Mouse (Mus musculus): ENCODE data around the gene 1700028P14Rik. TPM values are rescaled to one million over a fixed set of nuclear protein-coding genes. Genes with fewer than 3 reads are reported as not detected.
A peak's percentile ranks its signal among the peaks of the same experiment; 100 is the strongest.

The 1700028P14Rik gene
- polyA plus RNA-seq, 1 experiment, result not detected

DNA sequence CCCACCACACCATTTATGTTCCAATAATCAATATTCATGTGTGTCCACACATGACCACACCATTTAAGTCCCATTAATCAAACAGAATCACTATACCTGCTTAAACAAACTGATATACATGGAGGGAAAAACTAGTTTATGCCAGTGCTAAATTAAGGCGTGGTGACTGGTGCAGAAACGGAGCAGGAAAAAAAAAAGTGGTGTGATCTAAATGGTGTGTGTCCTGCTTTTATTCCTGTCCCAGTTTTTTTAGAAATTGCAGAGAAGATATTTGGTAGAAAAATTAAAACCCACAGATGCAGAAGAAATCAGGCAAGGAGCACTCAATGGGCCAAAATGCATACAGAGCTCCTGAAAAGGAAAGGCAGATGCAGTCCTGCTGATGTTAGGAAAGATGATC lies 44.7 kb downstream of the 1700028P14Rik start:
- DNase-seq (ENCODE audit: low spot score), result no peak

DNA sequence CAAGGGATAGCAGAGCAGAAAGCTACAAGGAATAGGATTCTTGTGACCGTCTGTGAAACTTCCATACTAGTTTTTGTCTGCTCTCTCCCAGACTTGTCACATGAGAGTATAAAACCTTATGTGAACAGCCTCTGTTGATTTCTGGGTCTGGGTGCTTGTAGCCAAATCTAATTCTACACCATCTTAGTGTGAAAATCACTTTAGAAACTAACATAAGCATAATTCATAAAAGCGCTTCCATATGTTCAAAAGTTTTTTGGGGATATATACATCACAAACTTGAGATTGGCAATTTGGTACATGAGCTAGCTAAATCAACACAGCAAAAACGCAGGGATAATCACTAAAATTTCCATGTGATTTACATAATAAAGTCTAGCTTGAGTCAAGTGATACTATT lies 57.7 kb downstream of the 1700028P14Rik start:
- DNase-seq (ENCODE audit: low spot score), result no peak

DNA sequence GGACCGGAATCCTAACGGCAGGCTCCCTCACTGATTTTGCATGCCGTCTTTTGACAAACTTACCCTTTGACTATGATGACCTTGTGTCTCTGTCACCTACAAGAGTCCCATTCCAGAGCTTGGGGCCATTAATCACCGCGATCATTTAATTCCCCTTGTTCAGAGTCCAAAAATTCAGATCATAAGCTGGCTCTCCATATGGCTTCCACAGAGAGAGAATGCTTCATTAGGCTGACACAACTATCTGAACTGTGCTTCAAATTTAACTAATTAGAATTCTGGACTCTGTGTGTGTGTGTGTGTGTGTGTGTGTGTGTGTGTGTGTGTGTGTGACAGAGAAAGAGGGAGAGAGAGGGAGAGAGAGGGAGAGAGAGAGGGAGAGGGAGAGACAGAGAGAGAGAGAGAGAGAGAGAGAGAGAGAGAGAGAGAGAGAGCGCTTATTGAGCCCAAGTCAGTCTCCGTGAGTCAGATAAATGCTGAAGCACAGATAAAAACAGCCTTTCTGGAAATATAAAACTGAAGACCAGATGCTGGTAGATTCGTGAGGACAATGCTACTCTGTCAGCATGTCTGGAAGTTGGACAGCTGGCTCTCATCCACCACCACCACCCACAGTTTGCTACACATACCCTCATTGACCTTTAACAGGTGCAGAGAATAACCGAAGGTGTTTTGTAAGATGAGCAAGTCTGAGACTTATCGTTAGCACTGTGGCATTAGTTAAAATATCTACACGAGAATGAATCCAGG lies 73.8 kb downstream of the 1700028P14Rik start:
- no peak for DNase-seq (ENCODE audit: low spot score)

DNA sequence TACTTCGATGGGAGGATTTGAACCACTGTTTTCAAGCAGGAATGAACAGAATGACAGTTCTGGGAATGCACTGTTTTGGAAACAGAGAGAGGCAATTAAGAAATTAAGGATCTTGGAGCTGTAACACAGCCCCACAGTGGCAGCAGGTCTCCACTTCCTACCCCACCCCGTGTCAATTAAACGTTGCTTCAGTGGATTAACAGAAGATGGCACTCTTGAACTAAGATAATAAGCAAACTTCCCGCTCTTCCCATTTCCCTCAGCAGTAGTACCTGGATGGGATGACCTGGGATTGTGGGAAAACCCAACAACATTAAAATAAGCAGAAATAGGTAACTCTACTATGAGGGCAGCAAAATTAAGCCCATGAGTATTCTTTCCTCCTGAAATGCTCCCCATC lies 75.9 kb downstream of the 1700028P14Rik start:
- DNase-seq (ENCODE audit: low spot score), result no peak

DNA sequence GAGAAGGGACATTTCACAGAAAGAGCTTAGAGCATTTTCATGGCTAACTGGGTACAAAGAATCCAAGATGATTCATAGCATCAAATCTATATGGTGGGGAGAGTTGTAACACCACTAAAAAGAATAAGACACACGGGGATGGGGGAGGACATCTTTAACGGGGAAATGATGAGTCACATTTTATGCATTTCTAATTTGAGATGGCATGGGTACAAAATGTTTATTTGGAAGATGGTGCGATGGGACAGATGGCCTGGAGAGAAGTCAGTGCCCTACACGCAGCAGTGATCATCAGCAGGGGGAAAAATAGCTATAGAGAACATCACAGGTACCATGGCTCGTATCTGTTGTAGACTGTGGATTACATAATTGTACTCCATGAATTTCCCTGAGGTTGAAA lies 88.9 kb downstream of the 1700028P14Rik start:
- no peak for DNase-seq (ENCODE audit: low spot score)

DNA sequence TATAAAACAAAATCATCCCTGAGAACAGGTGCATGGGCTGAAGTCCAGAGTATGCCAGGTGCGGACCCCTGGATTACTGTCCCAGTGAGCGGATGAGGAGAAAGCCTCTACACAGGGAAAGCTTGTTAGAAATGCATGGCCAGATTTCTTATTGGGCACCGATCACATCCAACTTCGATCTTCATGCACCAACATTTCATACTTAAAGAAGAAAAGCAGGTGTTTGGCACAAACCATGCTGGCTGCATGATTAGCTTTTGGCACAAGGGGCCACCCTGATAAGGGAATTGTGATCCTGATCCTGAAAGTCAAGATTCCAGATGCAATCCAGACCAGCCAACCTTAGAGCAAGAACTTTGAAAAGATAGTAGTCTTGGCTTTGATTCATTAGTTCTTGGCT lies 90.0 kb downstream of the 1700028P14Rik start:
- DNase-seq (ENCODE audit: low spot score), result no peak

DNA sequence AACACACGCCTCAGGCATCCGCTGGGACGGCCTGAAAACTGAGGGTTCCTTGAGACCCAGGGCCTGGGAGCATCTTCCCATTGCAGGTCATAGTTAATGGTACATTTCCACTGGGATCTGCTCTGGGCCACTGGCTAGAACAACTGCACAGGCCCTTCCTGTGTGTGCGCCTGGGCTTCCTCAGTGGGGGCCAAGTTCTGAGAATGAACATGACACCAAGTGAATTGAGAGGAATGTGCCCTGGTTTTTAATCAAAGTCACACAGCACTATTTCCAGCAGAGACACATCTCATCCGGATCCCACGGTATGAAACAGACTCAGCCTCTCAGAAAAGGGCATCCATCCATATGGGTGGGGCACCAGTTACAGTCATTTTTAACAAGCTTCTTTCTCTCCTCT lies 90.6 kb downstream of the 1700028P14Rik start:
- no peak for DNase-seq (ENCODE audit: low spot score)

DNA sequence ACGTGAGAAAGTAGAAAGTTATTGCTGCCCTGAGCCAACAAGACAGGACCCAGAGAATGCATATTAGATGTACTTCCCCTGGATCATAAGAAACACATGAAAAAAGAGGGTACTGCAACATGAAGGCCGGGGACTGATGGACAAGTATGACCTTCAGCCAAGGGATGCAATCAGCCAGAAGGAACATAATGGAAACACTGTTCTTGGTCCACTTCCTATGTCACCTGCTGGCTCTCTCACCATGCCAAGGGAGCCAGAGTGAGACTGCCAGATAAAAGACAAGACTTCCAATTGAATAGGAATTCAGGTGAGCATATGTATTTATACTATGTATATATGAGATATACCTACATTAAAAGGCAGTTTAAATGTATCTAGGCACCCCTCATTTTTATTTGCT lies 99.2 kb downstream of the 1700028P14Rik start:
- no peak for DNase-seq (ENCODE audit: low spot score)

DNA sequence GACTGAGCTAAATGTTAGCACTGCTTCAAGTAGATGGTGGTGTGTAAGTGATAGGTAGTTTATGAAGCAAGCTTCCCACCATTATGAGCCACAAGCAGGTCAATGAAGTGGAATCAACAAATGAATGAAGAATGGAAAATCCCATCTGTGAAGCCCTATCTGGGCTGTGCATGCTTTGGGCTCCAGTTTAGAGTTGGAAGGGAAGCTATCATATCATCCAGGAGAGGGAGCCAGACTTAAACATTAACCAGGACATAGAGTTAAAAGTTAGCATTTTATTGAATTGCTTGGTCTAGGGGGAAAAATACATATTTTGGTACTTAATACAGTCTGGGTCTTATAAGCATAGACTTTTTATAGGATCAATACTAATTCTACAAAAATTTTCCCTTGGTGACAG lies 107.0 kb downstream of the 1700028P14Rik start:
- no peak for DNase-seq (ENCODE audit: low spot score)

DNA sequence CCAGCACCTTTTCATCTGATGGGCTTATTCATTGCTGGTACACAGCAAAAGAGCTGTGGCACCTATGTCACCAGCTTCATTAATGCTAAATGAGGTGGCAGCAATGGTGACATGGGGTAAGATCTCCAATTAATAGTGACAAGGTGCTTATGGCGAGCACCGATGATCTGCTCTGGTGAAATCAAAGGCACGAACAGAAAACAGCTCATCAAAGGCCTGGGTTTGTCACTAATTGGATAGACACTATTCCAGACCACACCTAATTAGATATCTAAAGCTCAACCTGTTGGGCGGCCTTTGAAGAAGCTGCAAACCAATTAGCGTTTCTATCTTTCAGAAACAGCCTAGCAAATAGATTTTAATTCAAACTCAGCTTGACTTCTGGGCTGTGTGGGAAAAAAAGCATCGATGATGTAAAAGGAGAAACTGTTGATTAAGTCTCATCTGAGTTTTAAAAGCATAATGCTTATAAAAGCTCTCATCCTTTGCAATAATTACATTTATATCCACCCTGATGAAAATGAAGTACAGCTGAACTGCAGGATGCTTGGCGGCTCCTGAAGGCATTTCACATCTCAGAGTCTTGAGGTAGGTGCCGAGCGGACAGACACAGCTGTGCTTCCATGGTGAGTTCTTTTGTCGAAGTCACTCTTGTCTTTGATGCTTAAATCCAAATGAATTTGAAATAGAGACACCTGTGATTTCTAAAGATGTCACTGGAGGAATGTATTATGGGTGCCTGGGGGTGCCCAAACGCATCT lies 109.2 kb downstream of the 1700028P14Rik start:
- no peak for DNase-seq (ENCODE audit: low spot score)

DNA sequence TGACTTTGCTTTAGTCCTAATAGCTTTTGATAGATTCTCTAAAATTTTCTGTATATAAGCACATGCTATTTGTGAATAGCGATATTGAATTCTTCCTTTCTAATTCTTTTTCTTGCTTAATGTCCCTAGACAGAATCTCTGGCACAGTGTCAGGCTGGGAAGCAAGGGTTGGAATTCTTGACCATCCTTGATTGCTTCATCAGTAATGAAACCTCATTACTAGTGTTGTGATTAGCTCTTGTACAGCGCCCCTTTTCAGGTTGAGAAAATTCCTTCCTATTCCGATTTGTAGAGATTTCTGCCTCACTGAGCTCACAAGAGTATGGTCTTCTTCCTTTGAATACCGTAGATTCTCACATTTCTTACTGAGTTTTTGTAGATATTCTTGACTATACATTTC lies 109.9 kb downstream of the 1700028P14Rik start:
- no peak for DNase-seq (ENCODE audit: low spot score)

DNA sequence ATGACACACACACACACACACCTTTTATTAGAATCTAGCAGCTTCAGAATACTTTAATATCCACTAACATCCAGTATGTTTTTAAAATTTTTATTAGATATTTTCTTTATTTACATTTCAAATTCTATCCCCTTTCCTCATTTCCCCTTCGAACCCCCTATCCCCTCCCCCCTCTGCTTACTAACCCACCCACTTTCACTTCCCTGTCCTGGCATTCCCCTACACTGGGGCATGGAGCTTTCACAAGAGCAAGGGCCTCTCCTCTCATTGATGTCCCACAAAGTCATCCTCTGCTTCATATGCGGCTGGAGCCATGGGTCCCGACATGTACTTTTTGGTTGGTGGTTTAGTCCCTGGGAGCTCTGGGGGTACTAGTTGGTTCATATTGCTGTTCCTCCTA lies 116.9 kb downstream of the 1700028P14Rik start:
- no peak for DNase-seq (ENCODE audit: low spot score)

DNA sequence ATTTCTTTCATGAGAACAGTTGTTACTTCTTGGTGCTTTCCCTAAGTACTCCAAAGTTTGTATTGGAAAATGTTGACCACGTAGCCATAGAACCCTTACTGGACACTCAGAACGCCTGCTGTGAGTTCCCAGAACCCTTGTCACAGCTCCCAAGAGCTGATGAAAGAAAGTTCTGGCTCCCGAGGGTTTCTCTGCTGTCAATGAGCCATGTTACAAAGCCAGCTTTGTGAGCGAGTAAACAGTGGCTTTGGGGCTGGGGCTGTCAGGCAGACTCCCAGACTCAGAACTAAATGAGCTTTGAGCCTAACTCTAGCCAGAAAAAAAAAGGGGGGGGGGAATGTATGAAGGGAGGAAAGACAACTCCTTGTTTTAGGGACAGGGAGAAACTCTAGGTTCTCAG lies 120.7 kb downstream of the 1700028P14Rik start:
- no peak for DNase-seq (ENCODE audit: low spot score)

DNA sequence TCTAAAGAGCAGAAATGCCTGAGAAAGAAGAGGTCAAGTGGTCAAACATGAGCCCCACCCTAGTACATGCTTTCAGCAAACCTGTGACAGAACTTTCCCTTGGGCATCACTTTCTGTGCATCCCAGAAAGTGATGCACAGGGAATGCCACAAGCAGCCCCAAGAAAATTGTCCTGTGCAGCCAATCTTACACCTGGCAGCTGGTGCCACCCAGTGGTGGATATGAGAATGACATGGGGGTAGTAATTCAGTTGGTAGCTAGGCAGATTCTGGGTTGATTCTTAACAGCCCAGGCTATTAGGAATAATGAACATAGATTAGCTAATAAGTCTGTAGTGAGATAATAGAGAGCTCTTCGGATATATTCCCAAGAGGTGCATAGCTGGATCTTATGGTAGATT lies 128.9 kb downstream of the 1700028P14Rik start:
- peak; percentile 46 for DNase-seq (ENCODE audit: low spot score)

DNA sequence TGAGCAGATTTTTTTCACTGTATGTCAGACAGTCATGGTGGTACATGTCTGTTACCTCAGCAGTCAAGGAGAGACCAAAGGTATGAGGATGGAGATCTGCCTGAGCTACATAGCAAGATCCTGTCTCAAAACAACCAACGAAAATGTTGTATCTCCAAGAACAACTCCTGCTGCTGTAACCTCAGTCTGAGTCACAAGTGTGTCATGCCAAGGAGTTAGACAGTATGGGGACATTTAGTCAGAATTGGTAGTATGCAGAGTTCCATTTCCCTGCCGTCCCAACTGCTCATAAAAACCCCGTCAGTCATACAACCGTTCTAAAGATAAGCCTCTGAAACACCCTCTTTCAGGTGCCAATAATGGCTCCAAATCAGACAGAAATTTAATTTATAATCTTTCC lies 130.8 kb downstream of the 1700028P14Rik start:
- DNase-seq (ENCODE audit: low spot score), result no peak

DNA sequence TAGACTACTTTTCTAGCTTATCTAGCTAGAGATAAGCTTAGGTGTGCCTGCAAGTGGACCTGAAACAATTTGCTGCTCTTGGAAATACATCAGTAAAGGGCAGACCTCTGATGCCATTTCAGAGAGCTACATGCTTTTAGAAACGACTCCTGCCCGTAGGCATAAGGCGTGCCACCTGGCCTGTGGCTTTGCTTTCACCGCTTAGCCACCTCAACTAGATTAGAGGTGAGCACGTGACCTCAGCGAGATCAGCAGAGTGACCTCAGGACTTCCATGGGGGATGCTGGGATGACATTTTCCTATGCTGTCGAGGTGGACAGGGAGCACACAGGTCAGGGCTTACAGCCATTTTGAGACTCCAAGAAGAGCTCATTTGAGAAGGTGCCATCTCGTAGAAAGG lies 131.5 kb downstream of the 1700028P14Rik start:
- no peak for DNase-seq (ENCODE audit: low spot score)

DNA sequence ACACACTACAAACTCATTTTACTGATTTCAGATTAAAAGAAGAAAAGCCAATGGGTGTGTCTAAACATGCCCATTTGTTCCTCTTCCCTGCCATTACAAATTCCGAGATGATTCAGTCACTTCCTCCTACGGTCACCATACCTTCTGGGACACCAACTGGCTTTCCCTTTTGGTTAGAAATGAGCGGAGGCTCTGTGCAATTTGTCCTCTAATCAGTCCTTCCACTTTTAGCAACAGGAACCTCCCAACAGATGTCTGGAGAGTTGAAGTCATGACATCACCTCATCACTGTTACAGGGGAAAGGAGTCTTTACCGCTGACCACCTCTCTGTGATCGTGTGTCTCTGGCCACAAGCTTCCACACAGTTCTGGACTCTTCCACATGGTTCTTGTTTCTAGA lies 132.0 kb downstream of the 1700028P14Rik start:
- no peak for DNase-seq (ENCODE audit: low spot score)

DNA sequence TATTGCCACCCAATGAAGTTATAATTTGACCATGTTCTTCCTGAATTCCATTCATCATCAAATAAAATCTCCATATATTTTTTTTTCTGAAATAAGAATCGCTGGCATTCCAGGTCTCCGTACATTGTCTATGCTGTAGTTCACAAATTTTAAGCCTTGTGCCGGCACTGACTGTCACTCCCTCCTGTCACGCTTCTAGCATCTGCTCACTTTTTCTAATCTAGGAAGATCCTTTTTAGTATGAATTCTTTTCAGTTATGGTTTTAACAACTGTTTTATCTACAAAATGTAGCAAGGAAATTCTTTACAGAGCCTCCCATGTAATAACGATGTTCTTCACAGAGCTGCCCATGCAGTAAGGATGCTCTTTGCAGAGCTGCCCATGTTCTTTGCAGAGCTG lies 134.1 kb downstream of the 1700028P14Rik start:
- no peak for DNase-seq (ENCODE audit: low spot score)

DNA sequence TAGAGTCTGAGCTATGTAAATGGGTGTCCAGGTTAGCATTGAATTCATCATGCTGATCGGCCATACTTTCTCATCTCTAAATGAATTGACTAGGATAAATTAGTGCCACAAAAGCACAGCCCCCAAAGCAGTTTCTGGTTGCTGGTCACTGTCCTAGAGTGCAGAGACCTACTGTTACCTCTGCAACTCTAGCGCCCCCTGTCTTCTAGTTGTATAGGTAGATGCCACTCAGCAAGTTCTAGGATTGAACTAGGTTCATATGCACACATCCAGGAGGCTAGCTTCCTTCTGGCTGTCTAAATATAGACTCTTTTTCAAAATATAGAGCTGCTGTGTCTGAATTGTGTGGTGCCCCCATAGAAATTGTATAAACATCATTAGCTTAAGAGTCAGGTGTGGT lies 141.3 kb downstream of the 1700028P14Rik start:
- DNase-seq (ENCODE audit: low spot score), result no peak

Data from urinary bladder, adult 2 months (tissue).